Mouse (Mus musculus) liver, embryonic 15.5 days (tissue): ENCODE measurements around the gene Ankrd23. TPM values are rescaled to one million over a fixed set of nuclear protein-coding genes. Genes with fewer than 3 reads are reported as not detected.
A peak's percentile ranks its signal among the peaks of the same experiment; 100 is the strongest.

ENCODE experiments used
- ATAC-seq: fragments of 200-750 bp; cut with Nextera tagmentation; 2 replicates; pipeline ENCODE4 v1.8.0; 2017; ENCODE audit warnings: moderate number of reproducible peaks, mild to moderate bottlenecking, moderate library complexity; ENCODE audit not compliant: insufficient read depth
- H3K27ac ChIP-seq: fragments of 300-500 bp; sonication (generic); replicated peaks from 2 replicates; pipeline ENCODE4 v1.5.1; 2015; ENCODE audit warnings: mild to moderate bottlenecking, inconsistent platforms
- H3K27me3 ChIP-seq: fragments of 300-500 bp; sonication (generic); 2 replicates; pipeline ENCODE4 v1.6.1; 2015; ENCODE audit warnings: mild to moderate bottlenecking, inconsistent platforms
- H3K36me3 ChIP-seq: fragments of 300-500 bp; sonication (generic); replicated peaks from 2 replicates; pipeline ENCODE4 v1.6.1; 2015; ENCODE audit warnings: moderate library complexity, mild to moderate bottlenecking, inconsistent platforms
- H3K4me1 ChIP-seq: fragments of 300-500 bp; sonication (generic); replicated peaks from 2 replicates; pipeline ENCODE4 v1.6.1; 2015; ENCODE audit warnings: inconsistent platforms
- H3K4me2 ChIP-seq: fragments of 300-500 bp; sonication (generic); 2 replicates; pipeline ENCODE4 v1.6.1; 2015; ENCODE audit warnings: moderate library complexity, mild to moderate bottlenecking, inconsistent platforms
- H3K4me3 ChIP-seq: fragments of 300-500 bp; sonication (generic); replicated peaks from 2 replicates; pipeline ENCODE4 v1.5.1; 2015; ENCODE audit warnings: mild to moderate bottlenecking, inconsistent platforms
- H3K9ac ChIP-seq: fragments of 300-500 bp; sonication (generic); 2 replicates; pipeline ENCODE4 v1.6.1; 2015; ENCODE audit warnings: moderate library complexity, mild to moderate bottlenecking, inconsistent platforms
- H3K9me3 ChIP-seq: fragments of 300-500 bp; sonication (generic); replicated peaks from 2 replicates; pipeline ENCODE4 v1.6.1; 2016; ENCODE audit warnings: inconsistent platforms
- WGBS: fragments of 180-500 bp; shearing (Covaris S2); methylation state at CpG from one replicate; pipeline ENCODE4 v1.1.7; 2015; ENCODE audit warnings: mixed read lengths; ENCODE audit not compliant: insufficient replicate concordance; 5-methylcytosine and 5-hydroxymethylcytosine counted together
- polyA plus RNA-seq: library from polyadenylated mRNA; unstranded; fragments of >200 nt; fragmentation: Nextera tagmentation; extraction: Ambion mirVana; gene quantifications from 2 replicates; pipeline ENCODE4 v1.2.1, GENCODE M21; 2015

Gene Ankrd23
- polyA plus RNA-seq, 1 experiment from 2014 or later: 2.3 TPM

GRCm38 (mm10) chr1:36573524-36573923, 36.8 kb upstream of the Ankrd23 start:
- H3K27ac ChIP-seq: no peak overlapping the region
- H3K9ac ChIP-seq: no peak overlapping the region

GRCm38 (mm10) chr1:36572709-36573108, 36.0 kb upstream of the Ankrd23 start:
- 60% methylated on average over 1 of the region's 1 CpGs for WGBS

More at GRCm38 (mm10) chr1:36573524-36573923, 36.8 kb upstream of the Ankrd23 start:
- Histone ChIP-seq H3K9me3 (no peaks in the 10 kb centered on the region), H3K27me3 (no peaks in the 10 kb centered on the region), H3K4me2 (no peak overlapping the region), H3K4me1 (peaks cover 21% of the 10 kb centered on the region; the same call in 1 of the 2 replicates), H3K36me3 (no peaks in the 10 kb centered on the region), H3K4me3 (no peak overlapping the region)
- ATAC-seq: no peak
- WGBS: 62% methylated on average over 8 of the region's 8 CpGs

GRCm38 (mm10) chr1:36572140-36572700, 35.5 kb upstream of the Ankrd23 start:
- Histone ChIP-seq H3K4me3 (no peak overlapping the region), H3K4me2 (no peak overlapping the region), H3K4me1 (peaks cover 29% of the 10 kb centered on the region), H3K9me3 (no peaks in the 10 kb centered on the region), H3K27me3 (no peaks in the 10 kb centered on the region), H3K9ac (no peak overlapping the region), H3K27ac (no peak overlapping the region), H3K36me3 (no peaks in the 10 kb centered on the region)
- 46% methylated on average over 2 of the region's 2 CpGs for WGBS
- ATAC-seq: no peak

More at GRCm38 (mm10) chr1:36572709-36573108, 36.0 kb upstream of the Ankrd23 start:
- Histone ChIP-seq H3K27ac (no peak overlapping the region), H3K9me3 (no peaks in the 10 kb centered on the region), H3K27me3 (no peaks in the 10 kb centered on the region), H3K9ac (no peak overlapping the region), H3K36me3 (no peaks in the 10 kb centered on the region), H3K4me2 (no peak overlapping the region), H3K4me3 (no peak overlapping the region), H3K4me1 (peaks cover 29% of the 10 kb centered on the region)
- no peak for ATAC-seq

- Histone ChIP-seq H3K9ac (no peak overlapping the region), H3K4me2 (no peak overlapping the region), H3K27me3 (no peaks in the 10 kb centered on the region), H3K4me1 (peaks cover 29% of the 10 kb centered on the region), H3K9me3 (no peaks in the 10 kb centered on the region), H3K4me3 (no peak overlapping the region), H3K27ac (no peak overlapping the region), H3K36me3 (no peaks in the 10 kb centered on the region)
- 22% methylated on average over 6 of the region's 6 CpGs for WGBS
- peak; percentile 43; the same call in 1 of the 2 replicates for ATAC-seq
Observed at GRCm38 (mm10) chr1:36571627-36572026, 34.9 kb upstream of the Ankrd23 start.

DNA sequence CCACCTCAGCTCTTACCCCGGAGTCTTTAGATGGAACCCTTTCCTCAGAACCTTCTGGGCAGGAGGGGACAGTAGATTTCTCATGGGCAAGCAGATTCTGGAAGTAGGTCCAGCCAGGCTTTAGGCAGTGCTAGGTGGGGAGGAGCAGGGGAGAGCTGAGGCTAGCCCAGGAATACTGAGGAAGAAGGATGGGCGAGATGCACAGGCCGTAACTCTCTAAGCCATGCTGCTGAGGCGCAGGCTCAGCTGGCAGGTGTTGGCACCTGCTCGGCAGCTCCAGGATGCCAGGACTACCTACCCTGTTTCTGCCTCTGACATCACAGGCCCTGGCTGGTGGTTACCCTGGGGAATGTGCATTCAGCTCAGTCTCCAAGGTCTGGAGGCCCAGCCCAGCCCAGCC, 33.6 kb upstream of the Ankrd23 start:
- Histone ChIP-seq H3K4me3 (no peak overlapping the region), H3K36me3 (no peaks in the 10 kb centered on the region), H3K27ac (no peak overlapping the region), H3K9me3 (no peaks in the 10 kb centered on the region), H3K4me2 (no peak overlapping the region), H3K4me1 (peaks cover 17% of the 10 kb centered on the region), H3K9ac (no peak overlapping the region), H3K27me3 (no peaks in the 10 kb centered on the region)
- 80% methylated on average over 5 of the region's 5 CpGs for WGBS
- no peak for ATAC-seq

- WGBS: 22% methylated on average over 7 of the region's 7 CpGs
- Histone ChIP-seq H3K9me3 (no peaks in the 10 kb centered on the region), H3K9ac (no peak overlapping the region), H3K27ac (no peak overlapping the region), H3K4me1 (peaks cover 15% of the 10 kb centered on the region), H3K27me3 (no peaks in the 10 kb centered on the region), H3K4me2 (no peak overlapping the region), H3K4me3 (no peak overlapping the region), H3K36me3 (no peaks in the 10 kb centered on the region)
- ATAC-seq: no peak
Observed at GRCm38 (mm10) chr1:36569694-36570276, 33.1 kb upstream of the Ankrd23 start.

DNA sequence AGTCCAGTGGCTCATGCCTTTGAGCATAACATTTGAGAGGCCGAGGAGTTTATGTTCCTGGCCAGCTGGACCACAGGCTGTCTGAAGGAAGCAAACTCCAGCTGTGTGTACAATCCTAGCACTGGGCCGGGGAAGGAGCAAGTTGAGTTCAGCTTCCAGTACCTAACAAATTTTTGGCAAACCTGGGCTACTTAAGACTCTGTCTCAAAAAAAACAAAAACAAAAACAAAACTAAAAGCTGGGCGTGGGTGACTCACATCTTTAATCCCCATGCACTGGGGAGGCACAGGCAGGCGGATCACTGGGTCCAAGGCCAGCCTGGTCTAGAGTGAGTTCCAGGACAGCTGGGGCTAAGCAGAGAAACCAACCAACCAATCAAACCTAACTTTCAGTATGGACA, 32.1 kb upstream of the Ankrd23 start:
- Histone ChIP-seq H3K27ac (no peak overlapping the region), H3K9me3 (no peaks in the 10 kb centered on the region), H3K27me3 (no peaks in the 10 kb centered on the region), H3K9ac (no peak overlapping the region), H3K4me1 (peaks cover 15% of the 10 kb centered on the region), H3K36me3 (no peaks in the 10 kb centered on the region), H3K4me3 (no peak overlapping the region), H3K4me2 (no peak overlapping the region)
- WGBS: 60% methylated on average over 4 of the region's 4 CpGs
- ATAC-seq: no peak

- Histone ChIP-seq H3K9me3 (no peaks in the 10 kb centered on the region), H3K4me1 (peaks cover 19% of the 10 kb centered on the region), H3K27me3 (no peaks in the 10 kb centered on the region), H3K36me3 (no peaks in the 10 kb centered on the region), H3K9ac (no peak overlapping the region), H3K4me2 (no peak overlapping the region), H3K4me3 (no peak overlapping the region), H3K27ac (no peak overlapping the region)
- 64% methylated on average over 21 of the region's 21 CpGs for WGBS
- no peak for ATAC-seq
Observed at GRCm38 (mm10) chr1:36567818-36568603, 31.3 kb upstream of the Ankrd23 start.

DNA sequence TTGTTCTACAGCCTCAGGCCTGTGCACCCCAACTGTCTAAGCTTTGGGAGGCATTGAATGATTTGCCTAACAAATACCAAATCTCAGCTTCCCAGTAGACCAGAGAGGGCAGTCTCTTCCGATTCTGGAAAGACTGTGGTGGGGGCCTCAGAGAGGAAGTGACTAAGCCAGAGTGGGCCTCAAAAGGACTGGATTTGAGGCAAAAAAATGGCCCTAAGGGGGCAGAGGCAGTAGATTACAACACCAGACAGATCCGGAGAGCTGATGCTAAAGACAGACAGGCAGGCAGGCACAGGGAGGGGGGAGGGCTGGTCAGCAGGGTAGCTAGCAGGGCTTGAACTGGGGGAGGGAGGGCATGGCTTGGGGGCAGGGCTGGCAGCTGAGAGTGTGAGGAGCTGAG, 29.7 kb upstream of the Ankrd23 start:
- no peak for ATAC-seq
- Histone ChIP-seq H3K4me3 (no peak overlapping the region), H3K27me3 (peaks cover 13% of the 10 kb centered on the region), H3K4me1 (peaks cover 23% of the 10 kb centered on the region), H3K9me3 (no peaks in the 10 kb centered on the region), H3K27ac (no peak overlapping the region), H3K9ac (no peak overlapping the region), H3K4me2 (no peak overlapping the region), H3K36me3 (no peaks in the 10 kb centered on the region)
- 1% methylated on average over 2 of the region's 2 CpGs for WGBS

DNA sequence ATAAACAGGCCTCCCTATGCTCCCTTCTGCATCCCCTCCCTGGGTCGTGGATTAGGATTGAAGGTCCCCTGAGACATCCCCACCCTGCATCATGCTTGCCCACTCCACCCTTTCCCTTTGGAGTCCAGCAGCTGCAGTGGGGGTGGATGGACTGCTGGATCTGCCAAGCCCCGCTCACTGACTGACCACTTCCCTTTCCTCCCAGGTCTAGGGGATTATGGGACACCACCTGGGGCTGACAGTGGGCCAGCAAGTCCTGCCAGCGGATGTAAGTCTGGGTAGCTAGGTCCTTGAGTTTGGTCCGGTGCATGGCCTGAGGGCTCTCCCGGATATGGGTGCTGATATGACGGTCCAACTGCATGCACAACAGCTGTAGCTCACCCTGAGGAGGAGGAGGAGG, 27.4 kb upstream of the Ankrd23 start:
- H3K27me3 ChIP-seq: peaks cover 36% of the 10 kb centered on the region
- no peak overlapping the region for H3K4me2 ChIP-seq
- no peak overlapping the region for H3K9ac ChIP-seq
- no peaks in the 10 kb centered on the region for H3K36me3 ChIP-seq
- no peak overlapping the region for H3K4me3 ChIP-seq
- H3K4me1 ChIP-seq: peaks cover 19% of the 10 kb centered on the region
- no peak for ATAC-seq
- H3K27ac ChIP-seq: no peak overlapping the region
- 33% methylated on average over 6 of the region's 6 CpGs for WGBS
- H3K9me3 ChIP-seq: no peaks in the 10 kb centered on the region

DNA sequence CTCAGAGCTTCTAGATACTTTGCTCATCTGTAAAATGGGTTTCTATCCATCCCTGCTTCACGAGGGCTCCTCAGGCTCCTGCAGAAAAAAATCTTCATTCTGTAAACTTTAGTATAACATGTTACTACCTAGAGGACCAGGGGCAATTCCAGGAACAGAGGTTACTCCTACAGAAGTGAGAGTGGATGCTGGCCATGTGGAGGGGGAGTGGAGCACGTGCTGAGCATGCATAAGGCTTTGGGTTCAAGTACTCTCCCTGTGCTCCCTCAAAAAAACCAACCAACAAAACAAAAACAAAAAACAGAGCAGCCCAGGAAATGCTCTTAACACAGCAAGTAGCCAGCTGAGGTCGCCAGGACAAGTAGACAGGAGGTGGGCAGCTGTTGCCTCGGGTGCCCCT, 26.9 kb upstream of the Ankrd23 start:
- H3K9ac ChIP-seq: no peak overlapping the region
- no peak overlapping the region for H3K4me2 ChIP-seq
- peaks cover 18% of the 10 kb centered on the region for H3K4me1 ChIP-seq
- 35% methylated on average over 4 of the region's 4 CpGs for WGBS
- no peaks in the 10 kb centered on the region for H3K9me3 ChIP-seq
- no peak overlapping the region for H3K4me3 ChIP-seq
- ATAC-seq: no peak
- no peak overlapping the region for H3K27ac ChIP-seq
- peaks cover 41% of the 10 kb centered on the region for H3K27me3 ChIP-seq
- H3K36me3 ChIP-seq: no peaks in the 10 kb centered on the region
